ENCODE assay signal across 23 mouse cellular contexts in genomic region chr9:88359140-88359539, GRCm38 (mm10). TPM values are rescaled to one million over a fixed set of nuclear protein-coding genes. Genes with fewer than 3 reads are reported as not detected.
DNase-seq lines count a peak whose midpoint lies in the region; ATAC-seq and TF ChIP-seq lines count a peak whose summit lies in the region.
"Had no signal": no experiment of that assay in that cellular context is flagged by ENCODE, and none has a peak within 500 bp of the region (broad histone marks: within the 10 kb centered on the region; RNA-seq: fewer than 3 reads in every experiment).

No protein-coding gene starts in this region.

- TF ChIP-seq EP300 in MEL (IDR thresholded peaks at IDR 0.05; ENCODE audit: low read depth in 1 of 2, low read length in 2 of 2) = peak in 1 of 2 experiments; percentile 46; a peak in 2 of 4 replicates

- TF ChIP-seq RAD21 in MEL (IDR thresholded peaks at IDR 0.05; ENCODE audit: low read depth, low read length) = no peak

- H3K9ac ChIP-seq in MEL (ENCODE audit: control insufficient read depth, low read depth, low read length, poor library complexity, severe bottlenecking) = no peak overlapping the region
- H3K9ac ChIP-seq: forebrain, embryonic 13.5 days; forebrain, postnatal 0 days; hindbrain, embryonic 13.5 days had no signal

- no peak for TF ChIP-seq POLR2A in MEL (IDR thresholded peaks at IDR 0.05; ENCODE audit: control insufficient read depth in 1 of 2, insufficient read depth in 1 of 2, low read depth in 1 of 2, low read length in 2 of 2, poor library complexity in 1 of 2)

- no peaks in the 10 kb centered on the region for H3K27me3 ChIP-seq in MEL (ENCODE audit: control insufficient read depth in 1 of 2, insufficient read depth in 2 of 2, low read length in 2 of 2)
- H3K27me3 ChIP-seq: forebrain, embryonic 13.5 days; hindbrain, embryonic 13.5 days; Patski had no signal

- H3K36me3 ChIP-seq in MEL (ENCODE audit: control insufficient read depth in 1 of 2, insufficient read depth in 2 of 2, low read length in 2 of 2) = peaks cover 0 to 13% of the 10 kb centered on the region in 2 experiments; a peak in 2 of 4 replicates
- H3K36me3 ChIP-seq: embryonic facial prominence, embryonic 10.5 days; hindbrain, embryonic 13.5 days had no signal

- peak; percentile 14 to 30; a peak in 1 of 4 replicates for ATAC-seq in hematopoietic stem cell, adult 5-6 weeks (replicated peaks in 1 of 2; ENCODE audit: insufficient read depth in 1 of 2, low FRiP score in 2 of 2, low TSS enrichment in 1 of 2, low read depth in 1 of 2, poor library complexity in 2 of 2, severe bottlenecking in 2 of 2)
- ATAC-seq in megakaryocyte progenitor cell, adult 5-6 weeks (replicated peaks; ENCODE audit: poor library complexity) = peak; percentile 37
- ATAC-seq: activated CD4-positive, CD25-positive, alpha-beta regulatory T cell, adult 4 months; forebrain, embryonic 13.5 days; forebrain, postnatal 0 days; hindbrain, postnatal 0 days; Patski had no signal

- no peaks in the 10 kb centered on the region for H3K9me3 ChIP-seq in MEL (replicated peaks; ENCODE audit: insufficient read depth, low read length)
- H3K9me3 ChIP-seq: embryonic facial prominence, embryonic 10.5 days; forebrain, embryonic 13.5 days; heart, embryonic 10.5 days; hindbrain, embryonic 13.5 days had no signal

- intact Hi-C loops in gastrocnemius, postnatal 14 days (cut with DNase I; ENCODE audit: low total_unique reads) = no loop called here

- DNase-seq in 416B (ENCODE audit: low read depth) (peak; percentile 90), MEL (ENCODE audit: low read depth, low spot score) (peak; percentile 28)
- DNase-seq in thymus, postnatal 10 days (ENCODE audit: low spot score in 2 of 2) = no peak
- DNase-seq in gastrocnemius, postnatal 14 days = no peak
- DNase-seq in kidney, adult 11 months = no peak
- DNase-seq: adrenal gland, postnatal 14 days; cerebellum, adult 11-12 months; cerebellum, adult 9-11 months; cerebellum, postnatal 36 days; forebrain, postnatal 0 days; gastrocnemius, postnatal 36 days; heart, adult 18-20 months; heart, postnatal 10 days; heart, postnatal 4 days had no signal

- H3K4me1 ChIP-seq in MEL (ENCODE audit: control insufficient read depth in 1 of 2, insufficient read depth in 2 of 2, low read length in 2 of 2) = peaks cover 17 to 22% of the 10 kb centered on the region in 2 experiments
- H3K4me1 ChIP-seq: embryonic facial prominence, embryonic 10.5 days; hindbrain, embryonic 13.5 days had no signal

- H3K79me2 ChIP-seq in MEL (ENCODE audit: control insufficient read depth, insufficient read depth, low read length, poor library complexity) = no peaks in the 10 kb centered on the region

- no peak overlapping the region for H3K27ac ChIP-seq in MEL (ENCODE audit: control insufficient read depth, low read depth, low read length)
- H3K27ac ChIP-seq: embryonic facial prominence, embryonic 10.5 days; forebrain, embryonic 13.5 days; heart, embryonic 10.5 days; hindbrain, embryonic 13.5 days; hindbrain, postnatal 0 days had no signal

- TF ChIP-seq CTCF in MEL (IDR thresholded peaks at IDR 0.05 in 2 of 3, conservative IDR thresholded peaks at IDR 0.05 in 1 of 3; ENCODE audit: control insufficient read depth in 1 of 3, insufficient read depth in 1 of 3, low read depth in 2 of 3, low read length in 3 of 3, poor library complexity in 1 of 3, severe bottlenecking in 1 of 3) = no peak

- no peak overlapping the region for H3K4me3 ChIP-seq in MEL (ENCODE audit: control insufficient read depth in 1 of 2, insufficient read depth in 1 of 2, low read depth in 2 of 2, low read length in 2 of 2)
- H3K4me3 ChIP-seq: embryonic facial prominence, embryonic 10.5 days; forebrain, embryonic 13.5 days; heart, embryonic 10.5 days; hindbrain, embryonic 13.5 days had no signal

TF ChIP-seq in MEL, 35 proteins besides CTCF, POLR2A, EP300 and RAD21:
- TF ChIP-seq POLR2AphosphoS2 (IDR thresholded peaks at IDR 0.05; ENCODE audit: low read length) (no peak), GABPA (IDR thresholded peaks at IDR 0.05; ENCODE audit: low read depth, low read length) (no peak), SMC3 (IDR thresholded peaks at IDR 0.05; ENCODE audit: low read depth, low read length) (no peak), MAX (IDR thresholded peaks at IDR 0.05; ENCODE audit: low read length) (no peak), CHD1 (IDR thresholded peaks at IDR 0.05; ENCODE audit: low read depth, low read length) (no peak), E2F4 (IDR thresholded peaks at IDR 0.05; ENCODE audit: borderline replicate concordance, low read depth, low read length) (no peak), JUND (IDR thresholded peaks at IDR 0.05; ENCODE audit: low read depth, low read length) (no peak), ZC3H11A (IDR thresholded peaks at IDR 0.05; ENCODE audit: low read depth, low read length) (no peak), TCF12 (IDR thresholded peaks at IDR 0.05; ENCODE audit: low read depth, low read length) (0 out of 2 replicates have a peak, but pooled peaks have one; percentile 34), MAZ (IDR thresholded peaks at IDR 0.05; ENCODE audit: low read depth, low read length) (no peak), TAL1 (IDR thresholded peaks at IDR 0.05; ENCODE audit: low read length) (peak; percentile 44; the same call in 1 of the 2 replicates), GATA1 (IDR thresholded peaks at IDR 0.05; ENCODE audit: low read depth, low read length) (0 out of 2 replicates have a peak, but pooled peaks have one; percentile 7), MYC (IDR thresholded peaks at IDR 0.05; ENCODE audit: low read depth, low read length) (no peak), ZKSCAN1 (IDR thresholded peaks at IDR 0.05; ENCODE audit: low read depth, low read length) (no peak)

RNA-seq across cellular contexts. Expression of gene Nt5e, which starts 32.1 kb away (rescaled TPM):
- total RNA-seq in MEL (2012; rRNA removed) = 0.03 and 0.12 TPM in 2 replicates
- polyA plus RNA-seq in MEL (2012; ENCODE audit: insufficient read depth in 1 of 2, insufficient read length in 2 of 2, low read depth in 1 of 2, low replicate concordance in 2 of 2, missing spikeins in 1 of 2) = under 1 TPM in 1 of 2 experiments, not detected in 1; 0.19 TPM
- 1.8 and 2.0 TPM in 2 replicates for total RNA-seq in hematopoietic stem cell, adult 5-6 weeks (2017)
- total RNA-seq in megakaryocyte progenitor cell, adult 5-6 weeks (2015) = 0.22 and 0.64 TPM in 2 replicates
- 0.84 and 1.1 TPM in 2 replicates for total RNA-seq in megakaryocyte progenitor cell, adult 5-6 weeks (2017)
- 1 to 10 TPM; 4.8 to 5.2 TPM for total RNA-seq in gastrocnemius, postnatal 14 days (2021)

Comparison
In these comparisons a context has a peak if more than half of its experiments do, and no peak if none do; other contexts are left out.
1. DNase-seq: peak in 416B (single experiment) and MEL (single experiment); none in thymus, postnatal 10 days (0 of 2), gastrocnemius, postnatal 14 days (single experiment) and kidney, adult 11 months (single experiment).